Mouse (Mus musculus) brain, embryonic 14.5 days (tissue): ENCODE measurements around the gene Prcp. TPM values are rescaled to one million over a fixed set of nuclear protein-coding genes. Genes with fewer than 3 reads are reported as not detected.

ENCODE experiments used
- DNase-seq: peaks from one replicate; pipeline ENCODE4 v3.0.0-alpha.2; 2011; ENCODE audit warnings: low read depth
- CTCF ChIP-seq: fragments of 200-500 bp; IDR thresholded peaks from 2 replicates; pipeline ENCODE4 v1.5.1; 2012; ENCODE audit warnings: inconsistent platforms, mild to moderate bottlenecking, moderate library complexity, borderline replicate concordance; ENCODE audit not compliant: insufficient read depth, insufficient read length; ENCODE audit errors: extremely low read depth
- POLR2A ChIP-seq: fragments of 200-500 bp; IDR thresholded peaks from 2 replicates; pipeline ENCODE4 v1.6.1; 2012; ENCODE audit warnings: mild to moderate bottlenecking, inconsistent platforms, borderline replicate concordance; ENCODE audit not compliant: poor library complexity, insufficient read depth, insufficient read length, severe bottlenecking; ENCODE audit errors: extremely low read depth
- polyA plus RNA-seq: library from polyadenylated mRNA; depleted of rRNA; stranded (reverse); fragments of >200 nt; gene quantifications from 2 replicates; pipeline ENCODE4 v1.2.3, GENCODE M21; 2012

The Prcp gene
- polyA plus RNA-seq, 1 experiment, result 20.3 TPM

GRCm38 (mm10) chr7:92871596-92871995 is 2.7 kb upstream of the Prcp start:
- DNase-seq, result no peak
- TF ChIP-seq CTCF (no peak), POLR2A (no peak)

GRCm38 (mm10) chr7:92874761-92875408 is 615 bp downstream of the Prcp start:
- TF ChIP-seq POLR2A, result peak; percentile 68; the same call in 1 of the 2 replicates
- TF ChIP-seq CTCF, result no peak
- peak; percentile 97 for DNase-seq

- TF ChIP-seq POLR2A (no peak), CTCF (no peak)
- DNase-seq, result peak; percentile 29
Observed at GRCm38 (mm10) chr7:92876066-92876465, 1.8 kb downstream of the Prcp start.

- TF ChIP-seq POLR2A (no peak), CTCF (no peak)
- peak; percentile 34 for DNase-seq
Observed at GRCm38 (mm10) chr7:92876538-92876937, 2.3 kb downstream of the Prcp start.

GRCm38 (mm10) chr7:92878575-92879285 is 4.5 kb downstream of the Prcp start:
- TF ChIP-seq CTCF, result no peak
- no peak for TF ChIP-seq POLR2A
- no peak for DNase-seq

- TF ChIP-seq CTCF, result no peak
- TF ChIP-seq POLR2A, result no peak
- DNase-seq, result no peak
Observed at GRCm38 (mm10) chr7:92883850-92884716, 9.8 kb downstream of the Prcp start.

- DNase-seq, result no peak
- TF ChIP-seq CTCF (no peak), POLR2A (no peak)
Observed at GRCm38 (mm10) chr7:92884998-92885660, 10.9 kb downstream of the Prcp start.

- TF ChIP-seq CTCF (no peak), POLR2A (no peak)
- DNase-seq, result no peak
Observed at GRCm38 (mm10) chr7:92886801-92887200, 12.5 kb downstream of the Prcp start.

- DNase-seq, result no peak
- TF ChIP-seq CTCF (no peak), POLR2A (no peak)
Observed at GRCm38 (mm10) chr7:92887230-92887629, 13.0 kb downstream of the Prcp start.

- no peak for DNase-seq
- TF ChIP-seq POLR2A (no peak), CTCF (no peak)
Observed at GRCm38 (mm10) chr7:92890211-92890610, 15.9 kb downstream of the Prcp start.
